Mouse (Mus musculus): ENCODE measurements around the gene Gm11634. TPM values are rescaled to one million over a fixed set of nuclear protein-coding genes. Genes with fewer than 3 reads are reported as not detected.

The Gm11634 gene
- total and polyA plus RNA-seq, 3 experiments: not detected

GRCm38 (mm10) chr11:101556954-101557353 lies 42.1 kb downstream of the Gm11634 start:
- WGBS: 44% methylated on average over 2 of the region's 2 CpGs
- no peak for TF ChIP-seq POLR2A (IDR thresholded peaks at IDR 0.05; ENCODE audit: insufficient read depth, low read depth, low read length)
- no peak for TF ChIP-seq CTCF (IDR thresholded peaks at IDR 0.05)
- no peak for TF ChIP-seq EP300 (IDR thresholded peaks at IDR 0.05; ENCODE audit: insufficient read depth, low read depth, low read length)
- intact Hi-C loops (cut with DNase I): loop anchor here (10.0 kb wide), 1 partner anchor 232 kb away; the partner anchor contains the start of gene Aoc2
- Histone ChIP-seq H3K27ac (no peak overlapping the region), H3K4me3 (no peak overlapping the region), H3K9ac (ENCODE audit: low read depth, low read length) (no peak overlapping the region), H3K27me3 (ENCODE audit: control insufficient read depth, insufficient read depth, low read length) (no peaks in the 10 kb centered on the region), H3K79me2 (replicated peaks; ENCODE audit: control insufficient read depth, insufficient read depth, low read length) (peaks cover 6% of the 10 kb centered on the region; the same call in 1 of the 2 replicates), H3K36me3 (ENCODE audit: control insufficient read depth, insufficient read depth, low read length) (peaks cover 29% of the 10 kb centered on the region), H3K4me1 (ENCODE audit: control insufficient read depth, insufficient read depth, low read length) (peaks cover 2% of the 10 kb centered on the region)
- DNase-seq: no peak

- peaks cover 6% of the 10 kb centered on the region; the same call in 1 of the 2 replicates for H3K79me2 ChIP-seq (replicated peaks; ENCODE audit: control insufficient read depth, insufficient read depth, low read length)
- no peaks in the 10 kb centered on the region for H3K27me3 ChIP-seq (ENCODE audit: control insufficient read depth, insufficient read depth, low read length)
- no peak overlapping the region for H3K4me3 ChIP-seq
- intact Hi-C loops (cut with DNase I): loop anchor here (10.0 kb wide), 1 partner anchor 232 kb away; the partner anchor contains the start of gene Aoc2
- DNase-seq: no peak
- H3K9ac ChIP-seq (ENCODE audit: low read depth, low read length): no peak overlapping the region
- TF ChIP-seq CTCF (IDR thresholded peaks at IDR 0.05): no peak
- peaks cover 29% of the 10 kb centered on the region for H3K36me3 ChIP-seq (ENCODE audit: control insufficient read depth, insufficient read depth, low read length)
- 89% methylated on average over 7 of the region's 7 CpGs for WGBS
- H3K4me1 ChIP-seq (ENCODE audit: control insufficient read depth, insufficient read depth, low read length): peaks cover 2% of the 10 kb centered on the region
- H3K27ac ChIP-seq: no peak overlapping the region
These were observed 42.5 kb downstream of the Gm11634 start for GRCm38 (mm10) chr11:101556541-101556940.

GRCm38 (mm10) chr11:101553354-101553930 lies 45.6 kb downstream of the Gm11634 start:
- Histone ChIP-seq H3K79me2 (replicated peaks; ENCODE audit: control insufficient read depth, insufficient read depth, low read length) (0 out of 2 replicates have a peak, but pooled peaks cover 3% of the 10 kb centered on the region), H3K27ac (peak overlapping the region; percentile 99), H3K9ac (ENCODE audit: low read depth, low read length) (peak overlapping the region; percentile 77), H3K4me1 (ENCODE audit: control insufficient read depth, insufficient read depth, low read length) (peaks cover 2% of the 10 kb centered on the region; the same call in 1 of the 2 replicates), H3K27me3 (ENCODE audit: control insufficient read depth, insufficient read depth, low read length) (no peaks in the 10 kb centered on the region), H3K36me3 (ENCODE audit: control insufficient read depth, insufficient read depth, low read length) (peaks cover 25% of the 10 kb centered on the region), H3K4me3 (peak overlapping the region; percentile 72)
- DNase-seq: no peak
- TF ChIP-seq CTCF (IDR thresholded peaks at IDR 0.05) (no peak), POLR2A (IDR thresholded peaks at IDR 0.05; ENCODE audit: insufficient read depth, low read depth, low read length) (no peak), EP300 (IDR thresholded peaks at IDR 0.05; ENCODE audit: insufficient read depth, low read depth, low read length) (no peak)
- intact Hi-C loops (cut with DNase I): loop anchor here (2.0 to 10.0 kb wide), 3 partner anchors 73 to 229 kb away; partner anchors contain the start of genes Aoc2, Rdm1 and Vat1
- 6% methylated on average over 8 of the region's 8 CpGs for WGBS

- Histone ChIP-seq H3K4me3 (peak overlapping the region; percentile 77), H3K27me3 (ENCODE audit: control insufficient read depth, insufficient read depth, low read length) (no peaks in the 10 kb centered on the region), H3K79me2 (replicated peaks; ENCODE audit: control insufficient read depth, insufficient read depth, low read length) (0 out of 2 replicates have a peak, but pooled peaks cover 3% of the 10 kb centered on the region), H3K36me3 (ENCODE audit: control insufficient read depth, insufficient read depth, low read length) (peaks cover 25% of the 10 kb centered on the region), H3K27ac (peak overlapping the region; percentile 99), H3K4me1 (ENCODE audit: control insufficient read depth, insufficient read depth, low read length) (peaks cover 2% of the 10 kb centered on the region; the same call in 1 of the 2 replicates), H3K9ac (ENCODE audit: low read depth, low read length) (peak overlapping the region; percentile 77)
- WGBS: under 1% methylated on average over 37 of the region's 37 CpGs
- DNase-seq: peak; percentile 91 to 99
- intact Hi-C loops (cut with DNase I): loop anchor here (2.0 to 10.0 kb wide), 3 partner anchors 74 to 228 kb away; partner anchors contain the start of genes Aoc2, Rdm1 and Vat1
- TF ChIP-seq EP300 (IDR thresholded peaks at IDR 0.05; ENCODE audit: insufficient read depth, low read depth, low read length) (peak; percentile 55; the same call in 1 of the 2 replicates), CTCF (IDR thresholded peaks at IDR 0.05) (peak; percentile 54), POLR2A (IDR thresholded peaks at IDR 0.05; ENCODE audit: insufficient read depth, low read depth, low read length) (peak; percentile 98)
These were observed 46.4 kb downstream of the Gm11634 start for GRCm38 (mm10) chr11:101552476-101553300.

- Histone ChIP-seq H3K4me1 (ENCODE audit: control insufficient read depth, insufficient read depth, low read length) (peaks cover 2% of the 10 kb centered on the region; the same call in 1 of the 2 replicates), H3K27ac (peak within 1 kb of the TSS; percentile 99), H3K36me3 (ENCODE audit: control insufficient read depth, insufficient read depth, low read length) (peaks cover 22% of the 10 kb centered on the region), H3K79me2 (replicated peaks; ENCODE audit: control insufficient read depth, insufficient read depth, low read length) (0 out of 2 replicates have a peak, but pooled peaks cover 2% of the 10 kb centered on the region), H3K9ac (ENCODE audit: low read depth, low read length) (peak within 1 kb of the TSS; percentile 77), H3K4me3 (peak within 1 kb of the TSS; percentile 77), H3K27me3 (ENCODE audit: control insufficient read depth, insufficient read depth, low read length) (no peaks in the 10 kb centered on the region)
- under 1% methylated on average over 43 of the region's 43 CpGs for WGBS
- TF ChIP-seq CTCF (IDR thresholded peaks at IDR 0.05) (peak; percentile 13; the same call in 1 of the 2 replicates), POLR2A (IDR thresholded peaks at IDR 0.05; ENCODE audit: insufficient read depth, low read depth, low read length) (no peak), EP300 (IDR thresholded peaks at IDR 0.05; ENCODE audit: insufficient read depth, low read depth, low read length) (peak; percentile 23; the same call in 1 of the 2 replicates)
- intact Hi-C loops (cut with DNase I): loop anchor here (2.0 to 10.0 kb wide), 3 partner anchors 75 to 227 kb away; partner anchors contain the start of genes Aoc2, Rdm1 and Vat1
- DNase-seq: peak; percentile 89 to 94
These were observed 47.1 kb downstream of the Gm11634 start, which contains the start of the genes Brca1 and Nbr1 for GRCm38 (mm10) chr11:101551751-101552475. Gene Brca1, minus strand, starts transcription at chr11:101551955. Gene Nbr1, plus strand, starts transcription at chr11:101552149.
